Mouse (Mus musculus): Measurements from ENCODE around the gene Cbfa2t2.

DNA sequence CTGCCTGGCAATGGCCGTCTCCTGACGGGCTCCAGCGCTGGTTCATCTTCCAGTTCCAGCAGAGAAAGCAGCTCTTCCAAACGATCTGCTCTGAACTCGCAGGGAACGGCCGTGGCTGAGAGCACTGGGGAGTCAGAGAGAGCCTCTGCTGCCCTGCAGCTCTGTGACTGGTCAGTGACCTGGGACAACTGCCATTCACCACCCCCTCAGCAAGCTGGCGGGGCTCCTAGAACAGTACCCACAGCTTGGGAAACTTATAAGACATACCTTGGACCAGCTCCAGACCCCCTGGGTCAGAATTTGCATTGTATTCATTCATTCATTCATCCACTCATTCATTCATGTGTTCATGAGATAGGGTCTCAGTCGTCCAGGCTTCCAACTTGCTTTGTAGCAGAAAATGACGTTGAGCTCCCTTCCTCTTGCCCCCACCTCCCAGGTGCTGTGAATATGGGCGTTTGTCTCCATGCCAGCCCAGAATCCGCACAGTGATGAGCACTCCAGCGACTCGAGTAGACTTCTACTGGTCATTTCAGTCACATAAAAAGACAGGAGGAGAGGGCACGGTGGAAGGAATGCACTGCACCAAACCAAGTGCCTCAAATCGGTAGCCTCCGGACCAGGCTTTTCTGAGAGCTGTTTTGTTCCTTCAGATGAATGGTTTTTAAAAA, 148.8 kb downstream of the Cbfa2t2 start:
- no peak for TF ChIP-seq CTCF (IDR thresholded peaks at IDR 0.05; ENCODE audit: extremely low read depth, insufficient read depth, low read length)
- no peak for TF ChIP-seq POLR2A (IDR thresholded peaks at IDR 0.05; ENCODE audit: extremely low read depth, insufficient read depth, low read length)

Data from cortical plate, adult 2 months (tissue).